In genomic region chr12:85227227-85227626, GRCm38 (mm10) we compare ENCODE assay signal across 16 mouse cellular contexts. TPM values are rescaled to one million over a fixed set of nuclear protein-coding genes. Genes with fewer than 3 reads are reported as not detected.
A peak's percentile ranks its signal among the peaks of the same experiment; 100 is the strongest.
DNase-seq lines count a peak whose midpoint lies in the region; ATAC-seq lines count a peak whose summit lies in the region.
"Had no signal": no experiment of that assay in that cellular context is flagged by ENCODE, and none has a peak within 500 bp of the region (broad histone marks: within the 10 kb centered on the region; RNA-seq: fewer than 3 reads in every experiment).

No protein-coding gene starts in this region.

- no peaks in the 10 kb centered on the region for H3K27me3 ChIP-seq in kidney, embryonic 16.5 days (ENCODE audit: insufficient read depth, low read length)
- H3K27me3 ChIP-seq in embryonic facial prominence, embryonic 10.5 days (replicated peaks; ENCODE audit: low read depth, poor library complexity, severe bottlenecking), result no peaks in the 10 kb centered on the region
- no peaks in the 10 kb centered on the region for H3K27me3 ChIP-seq in forebrain, embryonic 10.5 days (ENCODE audit: poor library complexity, severe bottlenecking)
- H3K27me3 ChIP-seq: liver, embryonic 12.5 days had no signal

- WGBS in kidney, embryonic 16.5 days, result 17% methylated on average over 7 of the region's 7 CpGs
- 48% methylated on average over 7 of the region's 7 CpGs for WGBS in embryonic facial prominence, embryonic 10.5 days
- WGBS in forebrain, embryonic 10.5 days, result 80% methylated on average over 7 of the region's 7 CpGs

- H3K4me3 ChIP-seq in kidney, embryonic 16.5 days (ENCODE audit: low read length), result no peak overlapping the region
- no peak overlapping the region for H3K4me3 ChIP-seq in embryonic facial prominence, embryonic 10.5 days
- no peak overlapping the region for H3K4me3 ChIP-seq in forebrain, embryonic 10.5 days
- H3K4me3 ChIP-seq: liver, embryonic 12.5 days had no signal

- H3K9me3 ChIP-seq in kidney, embryonic 16.5 days (ENCODE audit: low read length), result no peaks in the 10 kb centered on the region
- no peaks in the 10 kb centered on the region for H3K9me3 ChIP-seq in embryonic facial prominence, embryonic 10.5 days
- H3K9me3 ChIP-seq in forebrain, embryonic 10.5 days, result no peaks in the 10 kb centered on the region
- H3K9me3 ChIP-seq: liver, embryonic 12.5 days had no signal

- no peak overlapping the region for H3K9ac ChIP-seq in kidney, embryonic 16.5 days (replicated peaks; ENCODE audit: low read length)
- H3K9ac ChIP-seq: forebrain, postnatal 0 days; liver, embryonic 12.5 days had no signal

- peak overlapping the region; percentile 93 for H3K27ac ChIP-seq in kidney, embryonic 16.5 days (ENCODE audit: low read length)
- peak overlapping the region; percentile 57; the same call in 1 of the 2 replicates for H3K27ac ChIP-seq in embryonic facial prominence, embryonic 10.5 days (replicated peaks)
- no peak overlapping the region for H3K27ac ChIP-seq in forebrain, embryonic 10.5 days

- ATAC-seq in kidney, embryonic 16.5 days (ENCODE audit: low FRiP score, low TSS enrichment), result peak; percentile 89
- ATAC-seq: activated CD4-positive, CD25-positive, alpha-beta regulatory T cell, adult 4 months; forebrain, postnatal 0 days; liver, embryonic 12.5 days had no signal

- peaks cover 29% of the 10 kb centered on the region for H3K4me1 ChIP-seq in kidney, embryonic 16.5 days (ENCODE audit: insufficient read depth, low read length)
- peaks cover 28% of the 10 kb centered on the region for H3K4me1 ChIP-seq in embryonic facial prominence, embryonic 10.5 days
- H3K4me1 ChIP-seq in forebrain, embryonic 10.5 days, result peaks cover 16% of the 10 kb centered on the region
- H3K4me1 ChIP-seq: liver, embryonic 12.5 days had no signal

- H3K4me2 ChIP-seq in kidney, embryonic 16.5 days (replicated peaks; ENCODE audit: low read depth, low read length), result no peak overlapping the region
- H3K4me2 ChIP-seq: liver, embryonic 12.5 days; midbrain, embryonic 11.5 days had no signal

- peaks cover 43% of the 10 kb centered on the region for H3K36me3 ChIP-seq in kidney, embryonic 16.5 days (ENCODE audit: insufficient read depth, low read length)
- peaks cover 56% of the 10 kb centered on the region for H3K36me3 ChIP-seq in embryonic facial prominence, embryonic 10.5 days (replicated peaks)
- H3K36me3 ChIP-seq in forebrain, embryonic 10.5 days (replicated peaks), result peaks cover 55% of the 10 kb centered on the region

- DNase-seq in kidney, postnatal 10 days, result no peak
- DNase-seq in embryonic facial prominence, embryonic 10.5 days (ENCODE audit: low spot score), result peak; percentile 56
- DNase-seq in gastrocnemius, adult 8-10 months (ENCODE audit: low spot score in 2 of 2), result peak; percentile 34 to 58
- DNase-seq in mesoderm, embryonic 11.5 days (ENCODE audit: low read depth, low spot score), result peak; percentile 47
- no peak for DNase-seq in cerebellum, adult 9-10 months
- no peak for DNase-seq in forebrain, embryonic 10.5 days (ENCODE audit: extremely low spot score, low spot score)
- DNase-seq in heart, postnatal 4 days, result no peak
- DNase-seq: cerebellum, adult 18-20 months; forebrain, postnatal 0 days; heart, postnatal 10 days; right cerebral cortex, postnatal 14 days had no signal

RNA-seq across cellular contexts. Expression of gene Eif2b2, which starts 7.9 kb away (rescaled TPM):
- polyA plus RNA-seq in kidney, embryonic 16.5 days (2015; fragmentation: Nextera tagmentation; extraction: Ambion mirVana), result 108 and 110 TPM in 2 replicates
- polyA plus RNA-seq in embryonic facial prominence, embryonic 10.5 days (2016; fragmentation: Nextera tagmentation; extraction: Ambion mirVana), result 119 and 122 TPM in 2 replicates
- 10 to 100 TPM; 50.2 to 68.0 (median 60.0) TPM for total RNA-seq in gastrocnemius, adult 8-10 months (2022)
- polyA plus RNA-seq in forebrain, embryonic 10.5 days (2016; fragmentation: Nextera tagmentation; extraction: Ambion mirVana), result 123 and 129 TPM in 2 replicates
- total RNA-seq in heart, postnatal 4 days (2021), result 10 to 100 TPM; 55.0 to 55.9 TPM

RNA-seq across cellular contexts. Expression of gene Mlh3, which starts 43.2 kb away (rescaled TPM):
- 9.7 and 10.9 TPM in 2 replicates for polyA plus RNA-seq in kidney, embryonic 16.5 days (2015; fragmentation: Nextera tagmentation; extraction: Ambion mirVana)
- polyA plus RNA-seq in embryonic facial prominence, embryonic 10.5 days (2016; fragmentation: Nextera tagmentation; extraction: Ambion mirVana), result 7.6 and 8.2 TPM in 2 replicates
- total RNA-seq in gastrocnemius, adult 8-10 months (2022), result 10 to 100 TPM; 10.8 to 12.1 (median 11.7) TPM
- 8.7 and 9.4 TPM in 2 replicates for polyA plus RNA-seq in forebrain, embryonic 10.5 days (2016; fragmentation: Nextera tagmentation; extraction: Ambion mirVana)
- total RNA-seq in heart, postnatal 4 days (2021), result 1 to 10 TPM; 6.9 to 8.7 TPM

RNA-seq across cellular contexts. Expression of gene Pgf, which starts 49.6 kb away (rescaled TPM):
- 16.9 and 18.4 TPM in 2 replicates for polyA plus RNA-seq in kidney, embryonic 16.5 days (2015; fragmentation: Nextera tagmentation; extraction: Ambion mirVana)
- 9.3 and 9.8 TPM in 2 replicates for polyA plus RNA-seq in embryonic facial prominence, embryonic 10.5 days (2016; fragmentation: Nextera tagmentation; extraction: Ambion mirVana)
- 1 to 10 TPM in 3 of 4 experiments, under 1 TPM in 1; 0.70 to 2.1 (median 1.5) TPM for total RNA-seq in gastrocnemius, adult 8-10 months (2022)
- 2.5 and 3.1 TPM in 2 replicates for polyA plus RNA-seq in forebrain, embryonic 10.5 days (2016; fragmentation: Nextera tagmentation; extraction: Ambion mirVana)
- total RNA-seq in heart, postnatal 4 days (2021), result 1 to 10 TPM; 3.7 to 4.9 TPM
- total RNA-seq: MEL had no signal
- polyA plus RNA-seq: activated CD4-positive, CD25-positive, alpha-beta regulatory T cell, adult 4 months had no signal

Comparison
In these comparisons a context has a peak if more than half of its experiments do, and no peak if none do; other contexts are left out.
1. DNase-seq: peak in embryonic facial prominence, embryonic 10.5 days (single experiment), gastrocnemius, adult 8-10 months (2 of 2) and mesoderm, embryonic 11.5 days (single experiment); none in kidney, postnatal 10 days (single experiment), cerebellum, adult 9-10 months (single experiment), forebrain, embryonic 10.5 days (single experiment) and heart, postnatal 4 days (single experiment).